In the genomic region with DNA sequence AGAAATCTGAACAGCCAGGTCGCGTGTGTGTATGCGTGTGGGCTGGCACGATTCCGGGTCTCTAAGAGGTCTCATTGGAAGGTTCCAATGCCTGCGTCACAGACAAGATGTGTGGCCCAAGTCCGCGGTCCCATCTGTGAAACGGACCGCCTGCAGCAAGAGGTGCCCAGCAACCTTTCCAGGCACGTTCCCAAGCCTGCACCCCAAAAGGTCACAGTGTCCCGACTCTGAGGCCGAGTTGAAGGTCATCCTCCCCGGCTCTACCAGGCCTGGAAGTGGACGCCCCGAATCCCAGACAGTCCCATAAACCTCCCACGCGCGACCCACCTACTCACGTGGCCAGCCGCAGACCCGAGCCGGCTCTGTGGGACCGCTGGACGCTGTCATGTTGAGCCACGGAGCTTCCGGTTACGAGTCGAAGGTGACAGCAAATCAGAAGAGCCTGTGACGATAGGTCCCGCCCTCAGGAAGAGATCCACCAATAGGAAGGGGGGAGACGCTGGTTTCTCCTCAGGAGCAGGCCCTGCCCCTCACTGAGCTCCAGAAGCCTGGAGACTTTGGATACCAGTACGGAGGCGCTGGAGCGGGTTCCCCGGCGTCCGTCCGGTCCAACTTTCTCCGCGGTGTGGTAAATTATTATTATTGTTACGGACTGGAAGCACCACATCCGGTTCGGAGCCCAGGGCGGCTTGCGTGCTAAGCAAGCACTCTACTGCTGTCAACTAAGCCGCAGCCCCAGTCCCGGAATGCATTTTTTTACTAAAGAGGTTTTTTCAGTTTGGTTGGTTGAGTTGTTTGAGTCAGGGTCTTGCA, we compare ENCODE assay signal across 8 mouse cellular contexts. TPM values are rescaled to one million over a fixed set of nuclear protein-coding genes. Genes with fewer than 3 reads are reported as not detected.
DNase-seq lines count a peak whose midpoint lies in the region; ATAC-seq and TF ChIP-seq lines count a peak whose summit lies in the region.

Gene Ecsit, minus strand, starts transcription at position 417 of the 813 bp plus-strand sequence.

- no peaks in the 10 kb centered on the region for H3K9me3 ChIP-seq in MEL (replicated peaks; ENCODE audit: insufficient read depth, low read length)
- H3K9me3 ChIP-seq in forebrain, postnatal 0 days (ENCODE audit: low read length), result no peaks in the 10 kb centered on the region
- no peaks in the 10 kb centered on the region for H3K9me3 ChIP-seq in lung, embryonic 15.5 days

- peaks cover 6 to 11% of the 10 kb centered on the region in 2 experiments for H3K4me1 ChIP-seq in MEL (ENCODE audit: control insufficient read depth in 1 of 2, insufficient read depth in 2 of 2, low read length in 2 of 2)
- peaks cover 8% of the 10 kb centered on the region; the same call in 1 of the 2 replicates for H3K4me1 ChIP-seq in cerebellum, adult 2 months (ENCODE audit: control insufficient read depth, insufficient read depth, low read length)
- H3K4me1 ChIP-seq in forebrain, postnatal 0 days (ENCODE audit: insufficient read depth), result peaks cover 5% of the 10 kb centered on the region
- peaks cover 5% of the 10 kb centered on the region; the same call in 1 of the 2 replicates for H3K4me1 ChIP-seq in lung, embryonic 15.5 days

- TF ChIP-seq CTCF in MEL (IDR thresholded peaks at IDR 0.05 in 2 of 3, conservative IDR thresholded peaks at IDR 0.05 in 1 of 3; ENCODE audit: control insufficient read depth in 1 of 3, insufficient read depth in 1 of 3, low read depth in 2 of 3, low read length in 3 of 3, poor library complexity in 1 of 3, severe bottlenecking in 1 of 3), result 0 out of 6 replicates have a peak, but pooled peaks of 1 of the 3 experiments have one; percentile 11
- TF ChIP-seq CTCF in cerebellum, adult 2 months (IDR thresholded peaks at IDR 0.05; ENCODE audit: borderline replicate concordance, insufficient read depth, low read depth, low read length), result no peak
- no peak for TF ChIP-seq CTCF in forebrain, postnatal 0 days (IDR thresholded peaks at IDR 0.05; ENCODE audit: low read depth)

- H3K27me3 ChIP-seq in MEL (ENCODE audit: control insufficient read depth in 1 of 2, insufficient read depth in 2 of 2, low read length in 2 of 2), result no peaks in the 10 kb centered on the region
- no peaks in the 10 kb centered on the region for H3K27me3 ChIP-seq in cerebellum, adult 2 months (ENCODE audit: control insufficient read depth, insufficient read depth, low read length)
- no peaks in the 10 kb centered on the region for H3K27me3 ChIP-seq in forebrain, postnatal 0 days (ENCODE audit: insufficient read depth, low read length)
- H3K27me3 ChIP-seq in lung, embryonic 15.5 days, result no peaks in the 10 kb centered on the region

- under 1% methylated on average over 48 of the region's 48 CpGs for WGBS in cerebellum, adult 2 months
- 1% methylated on average over 48 of the region's 48 CpGs for WGBS in forebrain, postnatal 0 days
- under 1% methylated on average over 48 of the region's 48 CpGs for WGBS in lung, embryonic 15.5 days

- H3K36me3 ChIP-seq in MEL (ENCODE audit: control insufficient read depth in 1 of 2, insufficient read depth in 2 of 2, low read length in 2 of 2), result peaks cover 0 to 9% of the 10 kb centered on the region in 2 experiments; a peak in 2 of 4 replicates
- 0 out of 2 replicates have a peak, but pooled peaks cover 4% of the 10 kb centered on the region for H3K36me3 ChIP-seq in forebrain, postnatal 0 days (ENCODE audit: insufficient read depth)
- no peaks in the 10 kb centered on the region for H3K36me3 ChIP-seq in lung, embryonic 15.5 days

- H3K9ac ChIP-seq in MEL (ENCODE audit: control insufficient read depth, low read depth, low read length, poor library complexity, severe bottlenecking), result peak within 1 kb of the TSS; percentile 73
- H3K9ac ChIP-seq in forebrain, postnatal 0 days, result peak within 1 kb of the TSS; percentile 72
- peak within 1 kb of the TSS; percentile 68 for H3K9ac ChIP-seq in lung, embryonic 15.5 days

- TF ChIP-seq RAD21 in MEL (IDR thresholded peaks at IDR 0.05; ENCODE audit: low read depth, low read length), result no peak

- peaks cover 10% of the 10 kb centered on the region for H3K79me2 ChIP-seq in MEL (ENCODE audit: control insufficient read depth, insufficient read depth, low read length, poor library complexity)

- H3K27ac ChIP-seq in MEL (ENCODE audit: control insufficient read depth, low read depth, low read length), result peak within 1 kb of the TSS; percentile 17
- peak within 1 kb of the TSS; percentile 68 for H3K27ac ChIP-seq in cerebellum, adult 2 months (ENCODE audit: insufficient read depth, low read length)
- peak within 1 kb of the TSS; percentile 76 for H3K27ac ChIP-seq in forebrain, postnatal 0 days (ENCODE audit: low read depth, low read length)
- peak within 1 kb of the TSS; percentile 90 for H3K27ac ChIP-seq in lung, embryonic 15.5 days

- peak within 1 kb of the TSS; percentile 73 to 79 for H3K4me3 ChIP-seq in MEL (ENCODE audit: control insufficient read depth in 1 of 2, insufficient read depth in 1 of 2, low read depth in 2 of 2, low read length in 2 of 2)
- peak within 1 kb of the TSS; percentile 78 for H3K4me3 ChIP-seq in cerebellum, adult 2 months (replicated peaks; ENCODE audit: insufficient read depth, low read depth, low read length)
- H3K4me3 ChIP-seq in forebrain, postnatal 0 days (ENCODE audit: low read depth, low read length), result peak within 1 kb of the TSS; percentile 63
- H3K4me3 ChIP-seq in lung, embryonic 15.5 days, result peak within 1 kb of the TSS; percentile 82

- TF ChIP-seq EP300 in MEL (IDR thresholded peaks at IDR 0.05; ENCODE audit: low read depth in 1 of 2, low read length in 2 of 2), result no peak; a peak in 1 of 4 replicates

- TF ChIP-seq POLR2A in MEL (IDR thresholded peaks at IDR 0.05; ENCODE audit: control insufficient read depth in 1 of 2, insufficient read depth in 1 of 2, low read depth in 1 of 2, low read length in 2 of 2, poor library complexity in 1 of 2), result peak; percentile 98 to 99
- TF ChIP-seq POLR2A in cerebellum, adult 2 months (IDR thresholded peaks at IDR 0.05; ENCODE audit: borderline replicate concordance, insufficient read depth, low read length), result peak; percentile 78; the same call in 1 of the 2 replicates

- peak; percentile 100 for ATAC-seq in forebrain, postnatal 0 days
- ATAC-seq in lung, embryonic 15.5 days (ENCODE audit: borderline replicate concordance, extremely low read depth, low FRiP score, low TSS enrichment), result peak; percentile 99

- peak within 1 kb of the TSS; percentile 60 for H3K4me2 ChIP-seq in forebrain, postnatal 0 days (ENCODE audit: low read depth)
- H3K4me2 ChIP-seq in lung, embryonic 15.5 days, result peak within 1 kb of the TSS; percentile 79

- peak; percentile 100 for DNase-seq in MEL (ENCODE audit: low read depth, low spot score)
- DNase-seq in cerebellum, adult 2 months, result peak; percentile 96 to 98
- DNase-seq in forebrain, postnatal 0 days, result peak; percentile 96
- peak; percentile 94 for DNase-seq in heart, postnatal 4 days
- DNase-seq in layer of hippocampus, adult 8-10 months (ENCODE audit: low spot score in 2 of 2), result peak; percentile 95 to 96
- DNase-seq in ovary, adult 18-20 months (ENCODE audit: low spot score), result peak; percentile 93
- DNase-seq in thymus, postnatal 0 days (ENCODE audit: low spot score), result peak; percentile 93

TF ChIP-seq in MEL, 35 proteins besides CTCF, POLR2A, EP300 and RAD21 (continues in another document):
- TF ChIP-seq ZMIZ1 (IDR thresholded peaks at IDR 0.05; ENCODE audit: low read depth, low read length) (peak; percentile 93; the same call in 1 of the 2 replicates), MYC (IDR thresholded peaks at IDR 0.05; ENCODE audit: low read depth, low read length) (peak; percentile 97), SIN3A (IDR thresholded peaks at IDR 0.05; ENCODE audit: low read length) (peak; percentile 100), CHD2 (IDR thresholded peaks at IDR 0.05; ENCODE audit: low read length) (peak; percentile 64; the same call in 1 of the 2 replicates), NRF1 (IDR thresholded peaks at IDR 0.05; ENCODE audit: insufficient read depth, low read depth, low read length, poor library complexity, severe bottlenecking) (peak; percentile 36; the same call in 1 of the 2 replicates), MEF2A (IDR thresholded peaks at IDR 0.05; ENCODE audit: extremely low read depth, insufficient replicate concordance, low read depth, low read length, poor library complexity, severe bottlenecking) (no peak), USF2 (IDR thresholded peaks at IDR 0.05; ENCODE audit: borderline replicate concordance in 1 of 2, insufficient read depth in 1 of 2, low read depth in 1 of 2, low read length in 2 of 2) (no peak), POLR2AphosphoS5 (IDR thresholded peaks at IDR 0.05; ENCODE audit: borderline replicate concordance, low read depth, low read length) (no peak), USF1 (IDR thresholded peaks at IDR 0.05; ENCODE audit: low read depth, low read length) (peak; percentile 88), ZKSCAN1 (IDR thresholded peaks at IDR 0.05; ENCODE audit: low read depth, low read length) (no peak), TCF12 (IDR thresholded peaks at IDR 0.05; ENCODE audit: low read depth, low read length) (peak; percentile 62), ZNF384 (IDR thresholded peaks at IDR 0.05; ENCODE audit: low read depth, low read length) (0 out of 2 replicates have a peak, but pooled peaks have one; percentile 5), MAX (IDR thresholded peaks at IDR 0.05; ENCODE audit: low read length) (peak; percentile 97), MAZ (IDR thresholded peaks at IDR 0.05; ENCODE audit: low read depth, low read length) (peak; percentile 58; the same call in 1 of the 2 replicates), NELFE (IDR thresholded peaks at IDR 0.05; ENCODE audit: low read depth, low read length) (peak; percentile 98), TAL1 (IDR thresholded peaks at IDR 0.05; ENCODE audit: low read length) (no peak), MAFK (IDR thresholded peaks at IDR 0.05; ENCODE audit: borderline replicate concordance, low read depth, low read length) (no peak), MXI1 (IDR thresholded peaks at IDR 0.05; ENCODE audit: low read depth, low read length) (peak; percentile 100), CHD1 (IDR thresholded peaks at IDR 0.05; ENCODE audit: low read depth, low read length) (no peak)

RNA-seq across cellular contexts. Expression of gene Ecsit, which starts in this region (rescaled TPM):
- 167 and 183 TPM in 2 replicates for total RNA-seq in MEL (2012; rRNA removed)
- polyA plus RNA-seq in MEL (2012; ENCODE audit: insufficient read depth in 1 of 2, insufficient read length in 2 of 2, low read depth in 1 of 2, low replicate concordance in 2 of 2, missing spikeins in 1 of 2), result 100 to 1,000 TPM in 1 of 2 experiments, 10 to 100 TPM in 1; 87.6 to 211 TPM
- 85.2 and 90.2 TPM in 2 replicates for polyA plus RNA-seq in cerebellum, adult 2 months (2012; rRNA removed)
- total RNA-seq in forebrain, postnatal 0 days (2014; rRNA removed), result 55.2 and 59.2 TPM in 2 replicates
- polyA plus RNA-seq in forebrain, postnatal 0 days (2015; fragmentation: Nextera tagmentation; extraction: Ambion mirVana), result 64.1 and 64.7 TPM in 2 replicates
- 10 to 100 TPM; 69.4 to 69.6 TPM for total RNA-seq in heart, postnatal 4 days (2021)
- total RNA-seq in layer of hippocampus, adult 8-10 months (2022), result 10 to 100 TPM; 43.7 to 51.6 (median 45.7) TPM
- polyA plus RNA-seq in lung, embryonic 15.5 days (2015; fragmentation: Nextera tagmentation; extraction: Ambion mirVana), result 33.2 and 33.9 TPM in 2 replicates
- 44.7 and 44.8 TPM in 2 replicates for polyA plus RNA-seq in thymus, postnatal 0 days (2015; fragmentation: Nextera tagmentation; extraction: Ambion mirVana)

Comparison
In these comparisons a context has a peak if more than half of its experiments do, and no peak if none do; other contexts are left out.
1. Peak in every context shown above with its lines: DNase-seq, ATAC-seq, H3K4me3 ChIP-seq and H3K27ac ChIP-seq.
2. H3K27ac ChIP-seq: peak in every context shown above with its lines; median percentile 90 in lung, embryonic 15.5 days; 76 in forebrain, postnatal 0 days; 68 in cerebellum, adult 2 months; 17 in MEL.